Mouse (Mus musculus) thymus, adult 2 months (tissue): ENCODE measurements around the gene AI837181. TPM values are rescaled to one million over a fixed set of nuclear protein-coding genes. Genes with fewer than 3 reads are reported as not detected.

Source experiments
- DNase-seq: peaks from one replicate; pipeline ENCODE4 v3.0.0; 2021
- H3K27ac ChIP-seq: fragments of 200-500 bp; 2 replicates; pipeline ENCODE4 v1.5.1; 2012; ENCODE audit warnings: low read length, control low read depth; ENCODE audit not compliant: control insufficient read depth, insufficient read depth
- H3K27me3 ChIP-seq: fragments of 200-500 bp; 2 replicates; pipeline ENCODE4 v1.6.1; 2012; ENCODE audit warnings: mild to moderate bottlenecking, low read length, moderate library complexity, mixed read lengths; ENCODE audit not compliant: control insufficient read depth, insufficient read depth
- H3K36me3 ChIP-seq: fragments of 200-500 bp; 2 replicates; pipeline ENCODE4 v1.6.1; 2012; ENCODE audit warnings: mild to moderate bottlenecking, low read length, moderate library complexity; ENCODE audit not compliant: control insufficient read depth, insufficient read depth
- H3K4me1 ChIP-seq: fragments of 200-500 bp; replicated peaks from 2 replicates; pipeline ENCODE4 v1.6.1; 2012; ENCODE audit warnings: low read length; ENCODE audit not compliant: control insufficient read depth, insufficient read depth
- H3K4me3 ChIP-seq: fragments of 200-500 bp; 2 replicates; pipeline ENCODE4 v1.5.1; 2012; ENCODE audit warnings: mild to moderate bottlenecking, low read length, control low read depth, moderate library complexity; ENCODE audit not compliant: control insufficient read depth, insufficient read depth
- CTCF ChIP-seq: fragments of 200-500 bp; IDR thresholded peaks from 2 replicates; pipeline ENCODE4 v1.5.1; 2012; ENCODE audit warnings: mild to moderate bottlenecking, control low read depth, low read length, moderate library complexity, borderline replicate concordance; ENCODE audit not compliant: control insufficient read depth, poor library complexity, insufficient read depth; ENCODE audit errors: extremely low read depth
- POLR2A ChIP-seq: fragments of 200-500 bp; IDR thresholded peaks from 2 replicates; pipeline ENCODE4 v1.6.1; 2012; ENCODE audit warnings: mild to moderate bottlenecking, low read length, control low read depth, moderate library complexity; ENCODE audit not compliant: control insufficient read depth, poor library complexity, insufficient read depth; ENCODE audit errors: extremely low read depth
- WGBS: fragments of 180-500 bp; shearing (Covaris S2); methylation state at CpG from one replicate; pipeline ENCODE4 v1.1.7; 2018; 5-methylcytosine and 5-hydroxymethylcytosine counted together
- polyA plus RNA-seq: library from polyadenylated mRNA; depleted of rRNA; stranded (reverse); fragments of >200 nt; gene quantifications from 2 replicates; pipeline ENCODE4 v1.2.3, GENCODE M21; 2012; rRNA removed

The AI837181 gene
- polyA plus RNA-seq, 1 experiment = 149 TPM

GRCm38 (mm10) chr19:5475069-5475714 lies 50.2 kb downstream of the AI837181 start:
- WGBS = 84% methylated on average over 13 of the region's 13 CpGs
- Histone ChIP-seq H3K4me1 (peaks cover 11% of the 10 kb centered on the region), H3K27me3 (peaks cover 5% of the 10 kb centered on the region), H3K4me3 (peak overlapping the region; percentile 45; the same call in 1 of the 2 replicates), H3K36me3 (no peaks in the 10 kb centered on the region), H3K27ac (no peak overlapping the region)
- no peak for DNase-seq
- TF ChIP-seq CTCF (no peak), POLR2A (no peak)

Other genes starting within 250 kb of the AI837181 start
- gene Pacs1, start 152.0 kb upstream of the AI837181 start, polyA plus RNA-seq = 58.9 and 64.9 TPM in 2 replicates
- gene Sf3b2, start 129.7 kb upstream of the AI837181 start, polyA plus RNA-seq = 213 and 250 TPM in 2 replicates
- 4.8 and 6.3 TPM in 2 replicates for gene Gal3st3, start 126.8 kb upstream of the AI837181 start, polyA plus RNA-seq
- not detected in 2 replicates for gene Catsper1, start 89.4 kb upstream of the AI837181 start, polyA plus RNA-seq
- gene Cst6, start 75.6 kb upstream of the AI837181 start, polyA plus RNA-seq = 60.2 and 101 TPM in 2 replicates
- gene Eif1ad, start 58.4 kb upstream of the AI837181 start, polyA plus RNA-seq = 50.0 and 51.3 TPM in 2 replicates
- 294 and 314 TPM in 2 replicates for gene Banf1, start 58.0 kb upstream of the AI837181 start, polyA plus RNA-seq
- gene Sart1, start 36.4 kb upstream of the AI837181 start, polyA plus RNA-seq = 41.6 and 48.9 TPM in 2 replicates
- gene Tsga10ip, start 22.6 kb upstream of the AI837181 start, polyA plus RNA-seq = 0.14 and 0.59 TPM in 2 replicates
- gene Drap1, start 165 bp upstream of the AI837181 start, polyA plus RNA-seq = 112 and 133 TPM in 2 replicates
- gene Fosl1, start 22.4 kb downstream of the AI837181 start, polyA plus RNA-seq = 0.16 TPM in 1 of 2 replicates, not detected in the other
- 8.1 and 8.2 TPM in 2 replicates for gene Ccdc85b, start 32.8 kb downstream of the AI837181 start, polyA plus RNA-seq
- 142 and 157 TPM in 2 replicates for gene Fibp, start 35.5 kb downstream of the AI837181 start, polyA plus RNA-seq
- 49.1 and 54.3 TPM in 2 replicates for gene Ctsw, start 43.4 kb downstream of the AI837181 start, polyA plus RNA-seq
- 17.3 and 21.6 TPM in 2 replicates for gene Efemp2, start 48.8 kb downstream of the AI837181 start, polyA plus RNA-seq
- gene Mus81, start 63.3 kb downstream of the AI837181 start, polyA plus RNA-seq = 127 and 149 TPM in 2 replicates
- 1,557 and 1,580 TPM in 2 replicates for gene Cfl1, start 65.3 kb downstream of the AI837181 start, polyA plus RNA-seq
- gene 1700020D05Rik, start 78.6 kb downstream of the AI837181 start, polyA plus RNA-seq = 3.3 and 3.5 TPM in 2 replicates
- 20.0 and 22.6 TPM in 2 replicates for gene Snx32, start 85.4 kb downstream of the AI837181 start, polyA plus RNA-seq
- 1.4 and 1.9 TPM in 2 replicates for gene Ovol1, start 135.5 kb downstream of the AI837181 start, polyA plus RNA-seq
- gene Ap5b1, start 142.9 kb downstream of the AI837181 start, polyA plus RNA-seq = 35.0 and 38.9 TPM in 2 replicates
- 87.0 and 96.5 TPM in 2 replicates for gene Rnaseh2c, start 176.7 kb downstream of the AI837181 start, polyA plus RNA-seq
- gene Kat5, start 185.1 kb downstream of the AI837181 start, polyA plus RNA-seq = 90.0 and 106 TPM in 2 replicates
- gene Rela, start 212.3 kb downstream of the AI837181 start, polyA plus RNA-seq = 112 and 142 TPM in 2 replicates
- gene Sipa1, start 238.6 kb downstream of the AI837181 start, polyA plus RNA-seq = 267 and 301 TPM in 2 replicates